Mouse (Mus musculus) urinary bladder, adult 18-20 months (tissue): ENCODE results near the gene Spata5.

Source experiments
- DNase-seq, 2 experiments: peaks; one replicate each; pipeline ENCODE4 v3.0.0; 2022; ENCODE audit warnings: low spot score in 2 of 2, mixed read lengths in 2 of 2

Gene Spata5

DNA sequence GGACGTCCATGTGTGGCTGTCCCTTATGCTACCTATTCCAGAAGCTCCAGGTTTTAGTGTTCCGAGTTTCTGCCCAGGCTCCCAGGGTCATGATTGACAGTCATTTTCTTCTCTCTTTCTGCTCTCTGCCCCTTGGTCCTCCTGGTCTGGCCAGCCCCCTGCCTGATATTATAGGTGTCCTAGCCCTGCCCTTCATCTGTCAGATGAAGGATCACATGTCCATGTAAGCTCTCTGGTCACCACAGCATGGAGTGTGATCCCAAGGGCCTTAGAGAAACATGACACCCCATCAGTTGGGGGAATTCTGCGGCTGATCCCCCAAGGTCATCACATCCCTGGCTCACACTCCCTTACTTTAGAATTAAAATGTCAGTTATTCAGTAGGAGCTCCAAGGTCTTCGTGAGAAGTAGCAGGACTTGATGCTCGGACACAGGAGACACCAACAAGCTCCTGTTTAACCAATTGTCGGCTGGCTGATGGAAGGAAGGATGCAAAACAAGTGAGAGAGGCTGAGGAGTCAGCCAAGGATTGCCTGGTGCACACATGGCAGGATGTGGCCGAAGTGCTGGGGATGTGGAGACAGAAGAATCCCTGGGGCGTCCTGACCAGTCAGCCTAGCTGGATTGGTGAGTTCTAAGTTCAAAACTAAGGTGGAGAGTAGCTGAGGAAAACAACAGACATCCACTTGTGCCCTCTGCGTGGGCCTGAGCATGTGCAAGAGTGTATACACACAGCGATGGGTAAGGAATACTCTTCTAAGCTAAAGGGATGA is 195.4 kb downstream of the Spata5 start:
- DNase-seq: no peak

DNA sequence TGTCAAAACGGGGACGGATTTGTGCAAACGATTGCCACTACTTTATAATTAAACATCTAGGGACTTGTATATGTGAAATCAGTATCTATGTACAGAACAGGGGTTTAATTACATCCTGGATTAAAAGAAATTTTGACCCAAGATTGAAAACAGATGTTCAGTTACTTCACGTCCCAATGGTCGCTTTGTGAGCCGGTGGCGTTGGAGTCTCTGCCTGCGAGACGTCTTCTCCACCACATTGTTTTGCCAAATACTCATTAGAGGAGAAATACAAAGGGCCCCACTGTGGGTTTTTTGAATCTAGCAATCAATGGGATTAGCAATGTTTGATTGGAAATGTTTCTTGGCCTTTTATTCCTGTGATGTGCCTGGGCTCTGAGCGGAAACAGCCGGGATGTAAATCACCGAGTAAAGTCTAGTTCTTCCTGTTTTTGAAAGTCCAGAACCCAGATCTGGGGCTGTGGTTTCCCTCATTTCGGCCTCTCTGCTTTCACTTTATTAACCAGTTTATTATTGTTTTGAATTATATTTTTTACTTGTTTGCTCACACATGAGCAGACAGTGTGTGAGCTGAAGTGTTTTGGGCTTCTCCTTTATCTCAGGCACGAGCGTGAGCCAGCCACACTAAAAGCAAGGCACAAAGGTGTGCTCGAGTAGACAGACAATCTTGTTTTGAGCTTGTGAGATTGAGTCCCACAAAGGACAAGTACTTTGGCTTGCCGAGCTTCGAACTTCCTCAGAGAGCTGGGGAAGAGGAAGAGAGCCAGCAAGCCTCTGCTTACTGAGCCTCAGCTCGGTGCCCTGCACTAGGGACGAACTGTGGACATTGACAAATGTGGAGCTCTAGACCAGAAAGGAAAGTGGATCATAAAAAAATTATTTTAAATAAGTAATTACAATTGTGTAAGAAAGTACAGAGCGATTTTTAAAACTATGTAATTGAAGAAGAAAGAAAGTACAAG is 197.2 kb downstream of the Spata5 start:
- DNase-seq: no peak
